Mouse (Mus musculus) ES-E14 (cell line): ENCODE measurements around the gene Lrrc46. TPM values are rescaled to one million over a fixed set of nuclear protein-coding genes. Genes with fewer than 3 reads are reported as not detected.

ENCODE experiments used
- DNase-seq: peaks from one replicate; pipeline ENCODE4 v3.0.0-alpha.2; 2013; ENCODE audit warnings: low read depth, low spot score
- H3K27ac ChIP-seq: 2 replicates; pipeline ENCODE4 v1.5.1; 2012; ENCODE audit warnings: low read depth, mild to moderate bottlenecking, low read length, moderate library complexity, mixed read lengths; ENCODE audit not compliant: poor library complexity, insufficient read depth, severe bottlenecking
- H3K36me3 ChIP-seq: 2 replicates; pipeline ENCODE4 v1.6.1; 2012; ENCODE audit warnings: mild to moderate bottlenecking, low read length, moderate library complexity, mixed read lengths; ENCODE audit not compliant: control insufficient read depth, poor library complexity, insufficient read depth, severe bottlenecking
- H3K4me1 ChIP-seq, 2 experiments: fragments of 150-350 bp in 1 of 2; sonication (generic) in 1 of 2; 2 replicates each; pipeline ENCODE4 v1.6.1; 2012; ENCODE audit warnings: low read length in 2 of 2, mild to moderate bottlenecking in 1 of 2, mixed read lengths in 1 of 2; ENCODE audit not compliant: control insufficient read depth in 2 of 2, insufficient read depth in 2 of 2, poor library complexity in 1 of 2
- H3K4me3 ChIP-seq, 2 experiments: fragments of 150-350 bp in 1 of 2; sonication (generic) in 1 of 2; 2 replicates each; pipeline ENCODE4 v1.5.1; 2012; ENCODE audit warnings: low read length in 2 of 2, low read depth in 1 of 2, mild to moderate bottlenecking in 1 of 2, mixed read lengths in 1 of 2; ENCODE audit not compliant: insufficient read depth in 1 of 2, poor library complexity in 1 of 2, severe bottlenecking in 1 of 2
- H3K9ac ChIP-seq: 2 replicates; pipeline ENCODE4 v1.6.1; 2012; ENCODE audit warnings: low read depth, mild to moderate bottlenecking, low read length, mixed read lengths; ENCODE audit not compliant: poor library complexity, insufficient read depth, severe bottlenecking
- H3K9me3 ChIP-seq: fragments of 150-350 bp; sonication (generic); 2 replicates; pipeline ENCODE4 v1.6.1; 2012; ENCODE audit warnings: low read depth, mild to moderate bottlenecking, low read length; ENCODE audit not compliant: control insufficient read depth, insufficient read depth
- CHD2 ChIP-seq: IDR thresholded peaks from 2 replicates; pipeline ENCODE4 v1.6.1; 2014; ENCODE audit warnings: mild to moderate bottlenecking, low read depth, low read length, inconsistent platforms
- HCFC1 ChIP-seq: IDR thresholded peaks from 2 replicates; pipeline ENCODE4 v1.6.1; 2012; ENCODE audit warnings: low read length, inconsistent platforms, borderline replicate concordance; ENCODE audit not compliant: insufficient read depth
- MAFK ChIP-seq: IDR thresholded peaks from 2 replicates; pipeline ENCODE4 v1.6.1; 2014; ENCODE audit warnings: mild to moderate bottlenecking, low read depth, low read length, inconsistent platforms; ENCODE audit not compliant: insufficient read depth
- ZC3H11A ChIP-seq: IDR thresholded peaks from 2 replicates; pipeline ENCODE4 v1.6.1; 2012; ENCODE audit warnings: low read depth, mild to moderate bottlenecking, inconsistent platforms, low read length, borderline replicate concordance
- ZNF384 ChIP-seq: IDR thresholded peaks from 2 replicates; pipeline ENCODE4 v1.6.1; 2012; ENCODE audit warnings: low read depth, low read length, inconsistent platforms
- in situ Hi-C, 2 experiments: fragments of 600-800 bp; cut with MboI; formaldehyde crosslinking; loops; one replicate each; pipeline ENCODE4 v1.15.1; 2025; ENCODE audit warnings: low sequenced_read_pairs in 2 of 2, inconsistent platforms in 1 of 2; ENCODE audit not compliant: unreplicated experiment in 2 of 2
- total RNA-seq: library from RNA; depleted of rRNA; stranded (reverse); fragments of 300-350 nt; gene quantifications from 2 replicates; pipeline ENCODE4 v1.2.3, GENCODE M21; 2012

Gene Lrrc46
- total RNA-seq, 1 experiment = 0.54 TPM

GRCm38 (mm10) chr11:97029686-97030417 is 11.4 kb downstream of the Lrrc46 start, which contains the start of gene Scrn2:
Gene Scrn2 (plus strand): TSS chr11:97029938.
- in situ Hi-C loops = no loop called here
- peak within 1 kb of the TSS; percentile 65 to 69 for H3K4me3 ChIP-seq
- TF ChIP-seq CHD2 (no peak), HCFC1 (peak; percentile 33; the same call in 1 of the 2 replicates)
- peak within 1 kb of the TSS; percentile 72 for H3K9ac ChIP-seq
- no peak within 1 kb of the TSS for H3K27ac ChIP-seq
- peaks cover 6% of the 10 kb centered on the region; the same call in 1 of the 2 replicates for H3K36me3 ChIP-seq
- H3K9me3 ChIP-seq = no peaks in the 10 kb centered on the region
- H3K4me1 ChIP-seq = peaks cover 3 to 8% of the 10 kb centered on the region in 2 experiments; a peak in 3 of 4 replicates
- peak; percentile 86 for DNase-seq

DNA sequence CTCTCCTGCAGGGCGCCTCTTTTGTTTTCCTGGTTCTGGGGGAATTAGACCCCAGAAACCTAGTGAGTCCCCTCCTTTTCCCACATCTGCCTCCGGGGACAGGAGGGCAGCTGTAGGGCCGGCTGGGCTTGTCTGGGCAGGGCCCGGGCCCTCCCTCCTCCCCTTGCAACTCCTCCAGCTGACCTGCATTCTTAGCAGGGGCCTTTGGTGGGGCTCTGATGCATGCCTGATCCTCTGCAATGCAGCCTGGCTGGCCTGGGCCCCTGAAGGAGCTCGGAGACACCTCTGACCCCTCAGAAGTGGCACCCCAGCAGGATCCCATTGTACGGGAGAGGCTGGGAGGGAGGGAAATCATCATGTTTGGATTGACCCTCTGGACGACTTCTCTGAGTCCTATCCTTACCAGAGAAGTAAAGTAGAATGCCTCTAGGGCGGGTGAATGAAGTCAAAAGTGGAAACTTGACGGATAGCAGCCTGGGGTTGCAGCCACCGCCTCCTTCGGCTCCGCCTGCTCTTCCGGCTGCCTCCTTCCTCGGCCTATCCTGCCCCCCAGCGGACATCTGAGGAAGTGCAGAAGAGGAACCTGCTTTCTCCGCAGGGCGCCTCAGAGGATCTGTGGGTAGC is 15.4 kb downstream of the Lrrc46 start:
- H3K4me3 ChIP-seq = peak overlapping the region; percentile 40 to 58
- H3K9me3 ChIP-seq = no peaks in the 10 kb centered on the region
- peaks cover 5 to 14% of the 10 kb centered on the region in 2 experiments; a peak in 3 of 4 replicates for H3K4me1 ChIP-seq
- TF ChIP-seq MAFK = no peak
- TF ChIP-seq CHD2 = no peak
- peak; percentile 45; the same call in 1 of the 2 replicates for TF ChIP-seq HCFC1
- TF ChIP-seq ZC3H11A = 0 out of 2 replicates have a peak, but pooled peaks have one; percentile 21
- DNase-seq = peak; percentile 94
- H3K27ac ChIP-seq = peak overlapping the region; percentile 91
- peak overlapping the region; percentile 40 for H3K9ac ChIP-seq
- H3K36me3 ChIP-seq = peaks cover 3% of the 10 kb centered on the region; the same call in 1 of the 2 replicates
- in situ Hi-C loops = no loop called here

DNA sequence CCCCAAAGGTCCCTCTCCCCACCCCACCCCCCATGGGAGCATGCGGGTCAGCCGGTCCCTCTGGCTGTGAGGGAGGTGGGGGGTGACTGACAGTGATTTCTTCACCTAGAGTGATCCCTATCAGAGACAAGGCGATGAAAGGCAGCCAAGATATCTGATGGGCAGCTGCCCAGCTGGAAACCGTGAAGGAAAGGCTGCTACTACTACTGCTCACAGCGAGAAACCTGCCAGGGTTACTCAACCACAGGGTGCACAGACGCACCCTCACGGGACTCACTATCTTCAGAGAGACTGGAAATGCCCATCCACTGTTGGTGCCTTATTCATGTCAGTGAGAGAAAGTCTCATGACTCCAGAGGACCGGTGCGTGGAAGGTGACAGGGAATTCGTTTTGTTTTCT is 16.2 kb downstream of the Lrrc46 start:
- Histone ChIP-seq H3K4me3 (peak overlapping the region; percentile 40 to 58; a peak in 3 of 4 replicates), H3K9ac (peak overlapping the region; percentile 40), H3K36me3 (peaks cover 3% of the 10 kb centered on the region; the same call in 1 of the 2 replicates), H3K27ac (peak overlapping the region; percentile 91), H3K4me1 (peaks cover 5 to 12% of the 10 kb centered on the region in 2 experiments; a peak in 3 of 4 replicates), H3K9me3 (no peaks in the 10 kb centered on the region)
- TF ChIP-seq ZNF384 = no peak
- in situ Hi-C loops = no loop called here
- no peak for DNase-seq

DNA sequence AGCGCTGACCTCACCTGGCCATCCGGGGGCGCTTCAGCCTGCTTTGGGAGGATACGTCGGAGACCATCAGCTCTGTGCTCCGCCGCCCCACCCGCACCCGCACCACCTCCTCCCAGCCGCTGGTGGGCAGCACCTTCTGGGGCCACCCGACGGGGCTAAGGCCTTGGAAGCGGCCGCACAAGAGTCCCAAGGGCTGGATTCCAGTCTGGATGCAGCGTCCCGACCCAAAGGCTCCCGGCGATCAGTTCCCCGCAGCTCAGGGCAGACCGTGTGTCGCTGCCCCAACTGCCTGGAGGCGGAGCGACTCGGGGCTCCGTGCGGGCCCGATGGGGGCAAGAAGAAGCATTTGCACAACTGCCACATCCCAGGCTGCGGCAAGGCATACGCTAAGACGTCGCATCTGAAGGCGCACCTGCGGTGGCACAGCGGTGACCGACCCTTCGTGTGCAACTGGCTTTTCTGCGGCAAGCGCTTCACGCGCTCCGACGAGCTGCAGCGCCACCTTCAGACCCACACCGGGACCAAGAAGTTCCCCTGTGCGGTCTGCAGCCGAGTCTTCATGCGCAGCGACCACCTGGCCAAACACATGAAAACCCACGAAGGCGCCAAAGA is 19.2 kb downstream of the Lrrc46 start:
- Histone ChIP-seq H3K9me3 (no peaks in the 10 kb centered on the region), H3K36me3 (peaks cover 3% of the 10 kb centered on the region; the same call in 1 of the 2 replicates), H3K27ac (no peak overlapping the region), H3K4me1 (peaks cover 5 to 12% of the 10 kb centered on the region in 2 experiments; a peak in 3 of 4 replicates), H3K4me3 (peak overlapping the region; percentile 75 to 82), H3K9ac (peak overlapping the region; percentile 79)
- in situ Hi-C loops = no loop called here
- TF ChIP-seq ZNF384 = no peak
- peak; percentile 27; the same call in 1 of the 2 replicates for TF ChIP-seq ZC3H11A
- TF ChIP-seq HCFC1 = no peak
- peak; percentile 79 for DNase-seq
